Mouse (Mus musculus) C2C12 (cell line): ENCODE results near the gene Kif19a. TPM values are rescaled to one million over a fixed set of nuclear protein-coding genes. Genes with fewer than 3 reads are reported as not detected.
A peak's percentile ranks its signal among the peaks of the same experiment; 100 is the strongest.

ENCODE experiments used
- H3K27me3 ChIP-seq: one replicate; pipeline ENCODE4 v1.6.1; 2011; ENCODE audit not compliant: control insufficient read depth, insufficient read depth, insufficient read length
- H3K36me3 ChIP-seq: one replicate; pipeline ENCODE4 v1.6.1; 2011; ENCODE audit not compliant: control insufficient read depth, insufficient read depth
- H3K4me3 ChIP-seq: one replicate; pipeline ENCODE4 v1.5.1; 2011; ENCODE audit warnings: mild to moderate bottlenecking, control low read depth; ENCODE audit not compliant: poor library complexity, insufficient read depth, severe bottlenecking
- H3K79me2 ChIP-seq: one replicate; pipeline ENCODE4 v1.6.1; 2011; ENCODE audit not compliant: control insufficient read depth, insufficient read depth
- H3K79me3 ChIP-seq: one replicate; pipeline ENCODE4 v1.6.1; 2011; ENCODE audit warnings: low read depth, control low read depth
- H3ac ChIP-seq: one replicate; pipeline ENCODE3; 2011; ENCODE audit warnings: low read depth; ENCODE audit not compliant: control insufficient read depth, insufficient read length
- CEBPB ChIP-seq: IDR thresholded peaks from one replicate; pipeline ENCODE4 v1.6.1; 2011; ENCODE audit warnings: low read depth, mild to moderate bottlenecking, control low read depth, moderate library complexity
- CTCF ChIP-seq: IDR thresholded peaks from one replicate; pipeline ENCODE4 v1.5.1; 2011; ENCODE audit not compliant: control insufficient read depth, insufficient read depth, insufficient read length
- FOSL1 ChIP-seq: IDR thresholded peaks from one replicate; pipeline ENCODE4 v1.8.0; 2011; ENCODE audit warnings: mild to moderate bottlenecking, low read length; ENCODE audit not compliant: poor library complexity, insufficient read depth, severe bottlenecking
- MAX ChIP-seq: IDR thresholded peaks from one replicate; pipeline ENCODE4 v1.6.1; 2011; ENCODE audit warnings: mild to moderate bottlenecking, control low read depth
- MYOD1 ChIP-seq: IDR thresholded peaks from one replicate; pipeline ENCODE4 v1.6.1; 2011; ENCODE audit warnings: low read depth; ENCODE audit not compliant: control insufficient read depth, insufficient read length
- MYOG ChIP-seq: IDR thresholded peaks from one replicate; pipeline ENCODE4 v1.6.1; 2011; ENCODE audit not compliant: control insufficient read depth, insufficient read length; ENCODE audit errors: extremely low read depth
- USF1 ChIP-seq: IDR thresholded peaks from one replicate; pipeline ENCODE4 v1.6.1; 2011; ENCODE audit warnings: low read depth, mild to moderate bottlenecking, control low read depth, moderate library complexity
- long read RNA-seq, 2 experiments: library from polyadenylated mRNA; unstranded; transcript quantifications; one replicate each; pipeline ENCODE4 v2.0.0; 2019 to 2020
- polyA plus RNA-seq: library from polyadenylated mRNA; unstranded; fragments of >200 nt; fragmentation: generic; extraction: Trizol; gene quantifications from one replicate; pipeline ENCODE4 v1.2.1, GENCODE M21; 2012; ENCODE audit warnings: missing spikeins

The Kif19a gene
- polyA plus RNA-seq, result 0.25 TPM
- long read RNA-seq, experiment 1, result 0 reads
- long read RNA-seq, experiment 2, result 0 reads

DNA sequence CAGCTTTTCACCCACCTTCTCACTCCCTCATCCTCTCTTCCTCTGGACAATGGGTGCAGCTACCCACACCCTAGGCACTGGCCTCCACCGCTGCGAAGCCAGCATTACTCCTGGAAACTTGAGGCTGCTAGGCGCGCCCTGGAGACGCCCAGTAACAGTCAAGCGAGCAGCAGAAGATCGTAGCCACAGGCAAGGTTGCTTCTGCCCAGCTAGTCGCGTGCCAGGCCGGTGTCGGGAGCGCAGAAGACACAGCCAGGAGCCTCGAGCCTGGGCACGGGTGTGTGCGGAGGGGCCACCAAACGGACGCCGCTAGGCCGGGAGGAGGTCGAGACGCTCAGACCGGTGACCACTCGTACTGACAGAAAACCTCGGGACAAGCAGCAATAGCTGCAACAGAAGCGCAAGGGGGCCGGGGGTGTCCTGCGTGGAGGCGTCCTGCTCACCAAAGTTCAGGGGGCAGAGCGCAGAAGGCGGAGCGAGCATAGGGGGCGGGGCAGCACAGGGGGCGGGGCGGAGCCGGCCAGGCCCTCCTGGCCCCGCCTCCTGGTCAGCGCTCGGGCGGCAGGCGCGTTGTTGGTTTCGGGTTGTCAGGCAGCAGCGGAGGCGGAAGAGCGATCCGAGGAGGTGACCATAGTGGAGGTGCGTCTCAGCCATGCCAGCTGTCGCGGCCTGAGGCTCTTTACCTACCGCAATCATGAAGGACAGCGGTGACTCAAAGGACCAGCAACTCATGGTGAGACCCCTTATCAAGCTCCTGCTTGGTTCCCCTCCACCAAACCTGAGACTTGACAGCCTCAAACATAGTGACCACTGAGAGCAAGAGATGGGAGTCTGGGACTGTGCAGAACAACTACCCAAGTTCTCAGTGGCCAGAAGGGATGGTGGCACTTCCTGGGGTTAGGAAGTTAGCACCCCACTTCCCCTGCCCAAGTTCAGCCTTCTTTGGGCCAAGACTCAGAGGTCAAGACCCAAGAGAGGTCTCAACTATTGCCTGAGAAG, at the start of gene Kif19a:
Gene Kif19a, plus strand, starts transcription at position 569 of the 999 bp plus-strand sequence.
- H3K36me3 ChIP-seq, result no peaks in the 10 kb centered on the region
- H3K79me3 ChIP-seq, result no peaks in the 10 kb centered on the region
- H3ac ChIP-seq, result peak within 1 kb of the TSS; percentile 28
- H3K79me2 ChIP-seq, result no peaks in the 10 kb centered on the region
- H3K27me3 ChIP-seq, result peaks cover 5% of the 10 kb centered on the region
- TF ChIP-seq MYOG (no peak), FOSL1 (no peak), USF1 (no peak), MAX (no peak), CTCF (no peak), MYOD1 (peak; percentile 4), CEBPB (no peak)
- H3K4me3 ChIP-seq, result no peak within 1 kb of the TSS

DNA sequence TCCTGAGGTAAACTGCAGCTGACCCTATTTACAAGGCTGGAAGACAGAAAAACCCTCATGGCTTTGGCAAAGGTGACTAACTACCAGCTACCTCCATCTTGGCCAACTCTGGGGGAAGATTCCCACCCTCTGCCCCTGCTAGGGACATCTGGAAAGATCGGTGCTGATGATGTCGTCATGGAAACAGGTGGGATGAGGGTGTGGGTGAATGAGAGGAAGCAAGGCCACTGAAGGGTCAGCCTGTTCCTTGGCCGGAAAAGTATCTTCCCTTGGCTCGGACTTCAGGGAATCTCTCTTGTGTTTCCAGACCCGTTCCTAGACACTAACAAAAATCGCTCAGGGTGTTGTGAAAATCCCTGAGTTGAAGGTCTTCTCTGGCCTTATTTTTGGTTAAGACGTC, 49.7 kb upstream of the Kif19a start:
- TF ChIP-seq MYOG (no peak), FOSL1 (no peak), CTCF (no peak), USF1 (no peak)
- Histone ChIP-seq H3K27me3 (no peaks in the 10 kb centered on the region), H3K79me3 (no peaks in the 10 kb centered on the region), H3K4me3 (no peak overlapping the region), H3ac (no peak overlapping the region), H3K36me3 (peaks cover 49% of the 10 kb centered on the region), H3K79me2 (no peaks in the 10 kb centered on the region)

DNA sequence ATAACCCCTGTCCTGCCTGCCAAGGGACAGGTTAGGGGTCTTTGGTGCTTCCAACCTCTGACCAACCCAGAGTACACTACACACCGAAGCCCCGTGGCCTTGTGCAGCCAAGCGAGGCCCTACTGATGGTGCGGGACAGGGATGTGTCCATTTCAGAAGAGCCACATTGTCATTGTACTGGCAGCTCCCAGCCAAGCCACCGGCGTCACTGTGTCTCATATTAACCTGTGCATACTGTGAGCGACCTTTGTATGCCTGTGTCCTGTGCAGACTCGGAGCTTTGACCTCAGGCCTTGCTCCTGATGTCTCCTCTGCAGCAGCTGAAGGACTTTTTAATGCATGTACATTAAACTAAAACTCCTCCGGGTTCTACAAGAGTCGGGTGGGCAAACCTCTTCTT, 44.7 kb upstream of the Kif19a start:
- Histone ChIP-seq H3K4me3 (no peak overlapping the region), H3K79me2 (no peaks in the 10 kb centered on the region), H3ac (no peak overlapping the region), H3K27me3 (no peaks in the 10 kb centered on the region), H3K36me3 (peaks cover 17% of the 10 kb centered on the region), H3K79me3 (no peaks in the 10 kb centered on the region)
- no peak for TF ChIP-seq CEBPB
- TF ChIP-seq CTCF, result no peak
- TF ChIP-seq USF1, result no peak
- TF ChIP-seq MYOD1, result no peak
- no peak for TF ChIP-seq MAX
- no peak for TF ChIP-seq MYOG
- TF ChIP-seq FOSL1, result no peak

DNA sequence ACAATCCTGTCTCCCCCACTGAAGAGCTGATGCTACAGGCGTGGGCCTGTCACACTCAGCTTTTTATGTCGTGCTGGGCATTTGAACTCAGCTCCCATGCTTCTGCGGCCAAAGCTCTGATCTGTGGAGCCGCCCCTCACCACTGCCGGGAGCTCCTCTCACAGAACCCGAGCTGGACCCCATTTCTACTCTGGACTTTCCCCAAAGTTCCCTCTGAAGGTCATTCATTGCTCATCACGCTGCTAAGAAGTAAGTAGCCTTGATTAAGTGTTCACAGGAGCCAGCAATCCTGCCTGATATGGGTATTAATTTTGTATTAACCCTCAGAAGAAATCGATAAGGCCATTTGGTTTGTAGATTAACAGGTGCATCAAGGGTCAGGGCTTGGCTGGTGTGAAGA, 42.8 kb upstream of the Kif19a start:
- H3K36me3 ChIP-seq, result peaks cover 4% of the 10 kb centered on the region
- no peaks in the 10 kb centered on the region for H3K79me3 ChIP-seq
- TF ChIP-seq CEBPB (no peak), MYOD1 (no peak), MAX (no peak), CTCF (no peak), USF1 (no peak), MYOG (no peak), FOSL1 (no peak)
- no peak overlapping the region for H3ac ChIP-seq
- H3K4me3 ChIP-seq, result no peak overlapping the region
- H3K27me3 ChIP-seq, result no peaks in the 10 kb centered on the region
- H3K79me2 ChIP-seq, result no peaks in the 10 kb centered on the region

- TF ChIP-seq MYOG (no peak), FOSL1 (peak; percentile 37), USF1 (peak; percentile 97), MYOD1 (peak; percentile 43), MAX (peak; percentile 98), CTCF (no peak)
- Histone ChIP-seq H3K4me3 (no peak overlapping the region), H3ac (no peak overlapping the region)
Observed at GRCm38 (mm10) chr11:114723030-114723429, 42.2 kb upstream of the Kif19a start.

More at GRCm38 (mm10) chr11:114723030-114723429, 42.2 kb upstream of the Kif19a start:
- no peaks in the 10 kb centered on the region for H3K79me3 ChIP-seq
- H3K36me3 ChIP-seq, result peaks cover 4% of the 10 kb centered on the region
- H3K27me3 ChIP-seq, result no peaks in the 10 kb centered on the region
- H3K79me2 ChIP-seq, result no peaks in the 10 kb centered on the region
